Mouse (Mus musculus): ENCODE results near the gene Mepce.

Mepce gene

DNA sequence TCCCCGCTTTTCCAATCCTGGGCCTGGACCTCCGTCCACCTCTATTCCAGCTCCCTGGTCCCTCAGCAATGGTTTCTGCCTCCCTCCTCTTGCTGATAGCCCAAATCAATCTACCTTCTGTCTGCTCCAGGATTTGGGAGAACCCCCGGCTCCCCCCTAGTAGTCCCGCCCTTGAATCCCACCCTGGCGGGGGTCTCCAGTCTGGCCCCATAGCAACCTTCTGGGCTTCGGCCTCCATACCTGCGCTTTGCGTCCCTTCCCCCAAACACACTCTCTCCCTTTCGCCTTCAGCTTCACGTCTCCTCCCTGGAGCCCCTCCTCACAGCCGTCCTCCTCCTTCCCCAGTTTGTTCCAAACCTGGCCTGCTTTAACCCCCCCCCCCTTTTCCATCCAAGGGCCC, 46.9 kb downstream of the Mepce start:
- DNase-seq (ENCODE audit: low read depth), result no peak

DNA sequence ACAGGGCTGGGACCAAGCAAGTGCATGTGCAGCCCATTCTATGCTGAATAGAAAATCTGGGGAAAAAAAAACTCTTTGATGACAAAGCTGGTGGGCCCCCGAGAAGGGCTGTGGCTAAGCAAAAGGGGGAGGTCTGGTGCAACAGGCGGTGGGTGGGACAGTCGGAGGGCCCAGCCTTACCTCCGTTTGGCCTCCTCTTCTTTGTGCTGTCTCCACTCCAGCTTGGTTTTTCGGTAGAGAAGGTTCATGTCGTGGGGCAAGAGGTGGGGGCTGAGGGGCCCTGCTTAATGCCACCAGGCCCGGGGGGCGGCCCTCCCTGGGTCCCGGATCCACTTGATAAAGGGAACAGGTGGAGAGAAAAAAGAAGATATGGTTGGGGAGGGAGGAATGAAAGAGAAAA, 48.0 kb downstream of the Mepce start:
- no peak for DNase-seq (ENCODE audit: low read depth)

GRCm38 (mm10) chr5:137738516-137738915, 48.9 kb downstream of the Mepce start:
- DNase-seq (ENCODE audit: low read depth), result no peak

DNA sequence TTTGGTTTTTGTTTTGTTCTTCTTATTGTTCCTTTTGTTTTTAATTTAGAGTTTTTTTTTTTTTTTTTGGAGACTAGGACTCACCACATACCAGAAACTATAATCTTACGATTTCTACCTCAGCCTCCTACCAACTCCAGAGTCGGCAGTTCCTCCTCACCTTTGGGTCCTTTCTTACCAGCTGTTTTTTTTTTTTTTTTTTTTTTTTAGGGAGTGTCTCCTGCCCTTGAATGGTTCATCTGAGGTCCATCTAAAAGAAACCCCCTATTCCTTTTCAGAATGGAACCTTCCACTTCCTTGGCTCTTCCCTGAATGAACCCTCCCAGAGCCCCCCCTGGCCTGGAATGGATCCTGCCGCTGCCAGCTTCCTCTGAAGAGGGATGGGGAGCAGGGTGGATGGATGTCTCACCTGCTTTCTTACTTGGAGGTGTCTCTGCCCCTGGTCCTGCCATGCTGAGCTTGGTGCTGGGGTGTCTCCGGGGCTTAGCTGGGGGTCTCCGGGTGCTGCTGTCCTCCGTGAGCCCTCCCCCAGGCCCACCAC, 50.0 kb downstream of the Mepce start:
- no peak for DNase-seq (ENCODE audit: low read depth)

- DNase-seq (ENCODE audit: low read depth), result no peak
Measured at GRCm38 (mm10) chr5:137734289-137735061, 53.0 kb downstream of the Mepce start.

DNA sequence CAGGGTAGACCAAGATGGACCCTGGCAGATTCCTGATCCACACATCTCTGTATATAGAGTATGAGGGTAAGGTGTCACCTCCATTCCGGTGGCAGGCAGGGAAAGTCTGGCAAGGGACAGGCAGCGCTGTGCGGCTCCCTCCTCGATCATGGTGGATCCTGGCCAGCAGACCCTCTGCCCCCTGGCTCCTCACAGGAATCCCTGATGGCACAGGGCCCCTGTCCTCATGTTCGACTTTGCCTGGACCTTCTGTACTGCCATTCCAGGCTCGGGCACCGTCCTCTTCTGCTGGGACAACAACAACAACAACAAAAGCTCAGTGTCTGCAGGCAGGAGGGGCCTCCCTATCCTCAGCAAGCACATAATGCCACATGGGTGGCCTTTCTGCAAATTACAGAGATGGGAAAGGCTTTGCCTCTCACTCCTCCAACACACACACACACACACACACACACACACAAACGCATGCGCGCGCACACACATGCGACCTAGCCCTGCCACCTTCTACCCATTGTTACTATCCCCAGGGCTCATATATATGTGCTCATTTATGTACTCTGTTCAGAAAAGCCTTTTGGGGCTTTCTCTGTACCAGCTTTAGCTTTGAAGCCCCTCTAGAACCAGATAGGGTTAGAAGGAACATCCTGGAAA, 53.7 kb downstream of the Mepce start:
- DNase-seq (ENCODE audit: low read depth), result no peak

Measured in c-Kit-positive CD71-negative TER-119-negative erythroid progenitor cells, embryonic 14.5 days (primary cell).